Mouse (Mus musculus): ENCODE results near the gene Il2ra. TPM values are rescaled to one million over a fixed set of nuclear protein-coding genes. Genes with fewer than 3 reads are reported as not detected.

Il2ra gene
- polyA plus RNA-seq, 1 experiment from 2014 or later: not detected

- H3K9ac ChIP-seq (replicated peaks; ENCODE audit: low read depth, low read length): no peak overlapping the region
- no peaks in the 10 kb centered on the region for H3K27me3 ChIP-seq (ENCODE audit: control insufficient read depth, insufficient read depth, low read length)
- ATAC-seq (ENCODE audit: low read depth): no peak
- H3K4me2 ChIP-seq (ENCODE audit: low read depth, low read length): no peak overlapping the region
- H3K36me3 ChIP-seq (ENCODE audit: control insufficient read depth, insufficient read depth, low read length): no peaks in the 10 kb centered on the region
- H3K4me1 ChIP-seq (ENCODE audit: control insufficient read depth, insufficient read depth, low read length): no peaks in the 10 kb centered on the region
- no peak overlapping the region for H3K4me3 ChIP-seq (ENCODE audit: low read depth, low read length)
- H3K27ac ChIP-seq (ENCODE audit: low read depth, low read length): no peak overlapping the region
- WGBS: 93% methylated on average over 9 of the region's 9 CpGs
- no peaks in the 10 kb centered on the region for H3K9me3 ChIP-seq (ENCODE audit: control insufficient read depth, low read length)
These were observed 25.8 kb upstream of the Il2ra start for GRCm38 (mm10) chr2:11616846-11617245.

GRCm38 (mm10) chr2:11619598-11619997, 23.0 kb upstream of the Il2ra start:
- no peaks in the 10 kb centered on the region for H3K27me3 ChIP-seq (ENCODE audit: control insufficient read depth, insufficient read depth, low read length)
- H3K4me1 ChIP-seq (ENCODE audit: control insufficient read depth, insufficient read depth, low read length): no peaks in the 10 kb centered on the region
- no peak overlapping the region for H3K9ac ChIP-seq (replicated peaks; ENCODE audit: low read depth, low read length)
- no peaks in the 10 kb centered on the region for H3K36me3 ChIP-seq (ENCODE audit: control insufficient read depth, insufficient read depth, low read length)
- no peak overlapping the region for H3K4me2 ChIP-seq (ENCODE audit: low read depth, low read length)
- no peak overlapping the region for H3K27ac ChIP-seq (ENCODE audit: low read depth, low read length)
- 74% methylated on average over 2 of the region's 2 CpGs for WGBS
- no peak for ATAC-seq (ENCODE audit: low read depth)
- no peak overlapping the region for H3K4me3 ChIP-seq (ENCODE audit: low read depth, low read length)
- H3K9me3 ChIP-seq (ENCODE audit: control insufficient read depth, low read length): no peaks in the 10 kb centered on the region

- no peak for ATAC-seq (ENCODE audit: low read depth)
- Histone ChIP-seq H3K27ac (ENCODE audit: low read depth, low read length) (no peak overlapping the region), H3K4me3 (ENCODE audit: low read depth, low read length) (no peak overlapping the region), H3K4me1 (ENCODE audit: control insufficient read depth, insufficient read depth, low read length) (no peaks in the 10 kb centered on the region), H3K36me3 (ENCODE audit: control insufficient read depth, insufficient read depth, low read length) (no peaks in the 10 kb centered on the region), H3K27me3 (ENCODE audit: control insufficient read depth, insufficient read depth, low read length) (no peaks in the 10 kb centered on the region), H3K9me3 (ENCODE audit: control insufficient read depth, low read length) (no peaks in the 10 kb centered on the region), H3K9ac (replicated peaks; ENCODE audit: low read depth, low read length) (no peak overlapping the region), H3K4me2 (ENCODE audit: low read depth, low read length) (no peak overlapping the region)
- 87% methylated on average over 8 of the region's 8 CpGs for WGBS
These were observed 19.4 kb upstream of the Il2ra start for GRCm38 (mm10) chr2:11623173-11623572.

DNA sequence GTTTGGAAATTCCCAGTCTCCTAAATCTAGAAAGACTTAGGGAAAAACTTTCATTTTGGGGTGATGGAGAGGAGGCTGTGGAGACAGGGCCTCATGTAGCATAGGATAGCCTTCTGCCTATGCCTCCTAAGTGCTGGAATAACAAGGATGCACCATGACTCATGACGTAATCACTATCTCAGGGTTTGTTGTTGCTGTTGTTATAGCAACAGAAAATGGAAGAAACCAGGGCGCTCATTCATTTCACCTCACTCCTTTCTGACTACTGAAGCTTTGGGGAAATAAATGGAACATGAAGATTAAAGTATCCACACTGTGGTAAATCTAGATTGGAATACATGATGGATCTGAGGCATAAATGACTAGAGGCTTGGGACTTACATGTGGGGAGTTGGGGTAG, 18.9 kb upstream of the Il2ra start:
- 90% methylated on average over 2 of the region's 2 CpGs for WGBS
- Histone ChIP-seq H3K4me2 (ENCODE audit: low read depth, low read length) (no peak overlapping the region), H3K27ac (ENCODE audit: low read depth, low read length) (no peak overlapping the region), H3K9ac (replicated peaks; ENCODE audit: low read depth, low read length) (no peak overlapping the region), H3K36me3 (ENCODE audit: control insufficient read depth, insufficient read depth, low read length) (no peaks in the 10 kb centered on the region), H3K27me3 (ENCODE audit: control insufficient read depth, insufficient read depth, low read length) (no peaks in the 10 kb centered on the region), H3K9me3 (ENCODE audit: control insufficient read depth, low read length) (no peaks in the 10 kb centered on the region), H3K4me3 (ENCODE audit: low read depth, low read length) (no peak overlapping the region), H3K4me1 (ENCODE audit: control insufficient read depth, insufficient read depth, low read length) (no peaks in the 10 kb centered on the region)
- no peak for ATAC-seq (ENCODE audit: low read depth)

DNA sequence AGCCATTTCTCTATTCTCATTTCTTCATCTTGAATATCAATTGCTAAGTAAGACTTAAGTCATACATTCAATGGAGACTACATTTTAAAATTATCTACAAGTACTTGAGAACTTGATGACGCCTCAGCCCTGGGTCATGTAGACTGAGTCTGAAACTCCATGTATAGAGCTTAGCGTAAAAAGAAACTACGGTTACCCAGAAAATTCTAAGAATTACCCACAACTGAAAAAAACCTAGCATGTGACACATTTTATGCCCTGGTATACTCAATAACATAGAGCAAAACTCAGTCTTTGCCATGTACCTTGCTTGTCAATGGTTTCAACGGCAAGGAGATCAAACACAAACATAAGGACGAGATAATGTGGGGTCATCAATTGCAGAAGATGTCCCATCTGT, 16.7 kb upstream of the Il2ra start, which contains the start of gene Gm17490:
TSS of gene Gm17490 (minus strand) at position 375 of the 400 bp plus-strand sequence.
- ATAC-seq (ENCODE audit: low read depth): no peak
- 97% methylated on average over 5 of the region's 5 CpGs for WGBS
- H3K27ac ChIP-seq (ENCODE audit: low read depth, low read length): no peak within 1 kb of the TSS

DNA sequence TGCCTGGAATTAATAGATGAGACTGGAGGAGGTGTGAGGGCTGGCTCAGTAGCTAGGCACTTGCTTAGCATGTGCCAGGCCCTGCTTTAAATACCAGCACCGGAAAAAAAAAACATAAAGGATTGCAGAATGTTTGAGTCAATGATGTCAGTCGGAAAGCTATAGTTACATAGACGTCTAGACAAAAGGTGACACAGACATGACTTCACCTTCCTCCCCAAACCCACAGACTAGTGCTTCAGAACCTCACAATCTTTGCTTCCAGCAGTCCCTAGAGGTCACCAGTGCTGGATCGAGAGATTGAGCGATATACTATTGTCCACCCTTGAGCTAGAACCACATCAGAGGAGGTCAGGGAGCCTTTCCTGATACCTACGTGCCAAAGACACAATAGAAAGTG, 7.6 kb upstream of the Il2ra start:
- Histone ChIP-seq H3K9me3 (ENCODE audit: control insufficient read depth, low read length) (no peaks in the 10 kb centered on the region), H3K4me2 (ENCODE audit: low read depth, low read length) (no peak overlapping the region), H3K36me3 (ENCODE audit: control insufficient read depth, insufficient read depth, low read length) (no peaks in the 10 kb centered on the region), H3K4me1 (ENCODE audit: control insufficient read depth, insufficient read depth, low read length) (no peaks in the 10 kb centered on the region), H3K27me3 (ENCODE audit: control insufficient read depth, insufficient read depth, low read length) (no peaks in the 10 kb centered on the region), H3K9ac (replicated peaks; ENCODE audit: low read depth, low read length) (no peak overlapping the region), H3K4me3 (ENCODE audit: low read depth, low read length) (no peak overlapping the region), H3K27ac (ENCODE audit: low read depth, low read length) (no peak overlapping the region)
- no peak for ATAC-seq (ENCODE audit: low read depth)
- WGBS: 89% methylated on average over 6 of the region's 6 CpGs

More for the DNA sequence above, 16.7 kb upstream of the Il2ra start, which contains the start of gene Gm17490:
- H3K4me3 ChIP-seq (ENCODE audit: low read depth, low read length): no peak within 1 kb of the TSS
- H3K27me3 ChIP-seq (ENCODE audit: control insufficient read depth, insufficient read depth, low read length): no peaks in the 10 kb centered on the region
- H3K9ac ChIP-seq (replicated peaks; ENCODE audit: low read depth, low read length): no peak within 1 kb of the TSS
- no peaks in the 10 kb centered on the region for H3K4me1 ChIP-seq (ENCODE audit: control insufficient read depth, insufficient read depth, low read length)
- no peak within 1 kb of the TSS for H3K4me2 ChIP-seq (ENCODE audit: low read depth, low read length)
- no peaks in the 10 kb centered on the region for H3K36me3 ChIP-seq (ENCODE audit: control insufficient read depth, insufficient read depth, low read length)
- no peaks in the 10 kb centered on the region for H3K9me3 ChIP-seq (ENCODE audit: control insufficient read depth, low read length)

- Histone ChIP-seq H3K9ac (replicated peaks; ENCODE audit: low read depth, low read length) (no peak overlapping the region), H3K9me3 (ENCODE audit: control insufficient read depth, low read length) (no peaks in the 10 kb centered on the region), H3K4me2 (ENCODE audit: low read depth, low read length) (no peak overlapping the region), H3K36me3 (ENCODE audit: control insufficient read depth, insufficient read depth, low read length) (no peaks in the 10 kb centered on the region), H3K4me1 (ENCODE audit: control insufficient read depth, insufficient read depth, low read length) (no peaks in the 10 kb centered on the region), H3K4me3 (ENCODE audit: low read depth, low read length) (no peak overlapping the region), H3K27me3 (ENCODE audit: control insufficient read depth, insufficient read depth, low read length) (no peaks in the 10 kb centered on the region), H3K27ac (ENCODE audit: low read depth, low read length) (no peak overlapping the region)
- no peak for ATAC-seq (ENCODE audit: low read depth)
- 97% methylated on average over 5 of the region's 5 CpGs for WGBS
These were observed 7.0 kb upstream of the Il2ra start for GRCm38 (mm10) chr2:11635471-11636137.

- Histone ChIP-seq H3K4me1 (ENCODE audit: control insufficient read depth, insufficient read depth, low read length) (no peaks in the 10 kb centered on the region), H3K27me3 (ENCODE audit: control insufficient read depth, insufficient read depth, low read length) (no peaks in the 10 kb centered on the region), H3K9ac (replicated peaks; ENCODE audit: low read depth, low read length) (no peak overlapping the region), H3K36me3 (ENCODE audit: control insufficient read depth, insufficient read depth, low read length) (no peaks in the 10 kb centered on the region), H3K9me3 (ENCODE audit: control insufficient read depth, low read length) (no peaks in the 10 kb centered on the region), H3K27ac (ENCODE audit: low read depth, low read length) (no peak overlapping the region), H3K4me2 (ENCODE audit: low read depth, low read length) (no peak overlapping the region), H3K4me3 (ENCODE audit: low read depth, low read length) (no peak overlapping the region)
- 85% methylated on average over 3 of the region's 3 CpGs for WGBS
- ATAC-seq (ENCODE audit: low read depth): no peak
These were observed 6.5 kb upstream of the Il2ra start for GRCm38 (mm10) chr2:11636138-11636480.

DNA sequence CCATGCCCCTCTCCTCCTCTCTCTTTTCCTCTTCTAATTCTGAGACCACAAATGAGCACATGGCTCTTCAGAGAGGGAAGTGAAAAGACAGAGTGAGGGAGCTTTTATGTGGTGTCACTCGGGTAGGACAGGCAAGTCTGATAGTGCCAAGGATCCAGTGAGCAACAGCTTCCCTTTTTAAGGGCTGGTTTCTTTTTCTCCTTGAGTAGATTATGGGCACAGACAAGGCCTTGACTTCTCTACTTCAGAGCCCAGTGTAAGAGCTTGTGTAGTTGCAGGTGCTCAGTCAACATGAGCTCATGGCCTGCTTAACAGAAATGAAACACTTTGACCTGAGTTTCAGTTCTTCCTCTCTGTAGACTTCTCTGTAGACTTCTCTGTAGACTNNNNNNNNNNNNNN, 5.5 kb upstream of the Il2ra start:
- Histone ChIP-seq H3K4me3 (ENCODE audit: low read depth, low read length) (no peak overlapping the region), H3K9me3 (ENCODE audit: control insufficient read depth, low read length) (no peaks in the 10 kb centered on the region), H3K4me1 (ENCODE audit: control insufficient read depth, insufficient read depth, low read length) (no peaks in the 10 kb centered on the region), H3K4me2 (ENCODE audit: low read depth, low read length) (no peak overlapping the region), H3K36me3 (ENCODE audit: control insufficient read depth, insufficient read depth, low read length) (no peaks in the 10 kb centered on the region), H3K27ac (ENCODE audit: low read depth, low read length) (no peak overlapping the region), H3K9ac (replicated peaks; ENCODE audit: low read depth, low read length) (no peak overlapping the region), H3K27me3 (ENCODE audit: control insufficient read depth, insufficient read depth, low read length) (no peaks in the 10 kb centered on the region)
- WGBS: 88% methylated on average over 1 of the region's 1 CpGs
- no peak for ATAC-seq (ENCODE audit: low read depth)
